Mouse (Mus musculus): ENCODE data around the gene Apba1. TPM values are rescaled to one million over a fixed set of nuclear protein-coding genes. Genes with fewer than 3 reads are reported as not detected.

Gene Apba1
- polyA plus RNA-seq, 1 experiment from 2014 or later, result 6.5 TPM

GRCm38 (mm10) chr19:23947871-23948270 lies 189.2 kb downstream of the Apba1 start:
- Histone ChIP-seq H3K4me3 (no peak overlapping the region), H3K4me2 (replicated peaks) (no peak overlapping the region), H3K36me3 (peaks cover 22% of the 10 kb centered on the region), H3K27me3 (replicated peaks) (no peaks in the 10 kb centered on the region), H3K9ac (no peak overlapping the region), H3K27ac (no peak overlapping the region), H3K9me3 (no peaks in the 10 kb centered on the region), H3K4me1 (peaks cover 9% of the 10 kb centered on the region; the same call in 1 of the 2 replicates)
- WGBS, result 40% methylated on average over 4 of the region's 4 CpGs
- ATAC-seq (ENCODE audit: low FRiP score, low read depth), result no peak

DNA sequence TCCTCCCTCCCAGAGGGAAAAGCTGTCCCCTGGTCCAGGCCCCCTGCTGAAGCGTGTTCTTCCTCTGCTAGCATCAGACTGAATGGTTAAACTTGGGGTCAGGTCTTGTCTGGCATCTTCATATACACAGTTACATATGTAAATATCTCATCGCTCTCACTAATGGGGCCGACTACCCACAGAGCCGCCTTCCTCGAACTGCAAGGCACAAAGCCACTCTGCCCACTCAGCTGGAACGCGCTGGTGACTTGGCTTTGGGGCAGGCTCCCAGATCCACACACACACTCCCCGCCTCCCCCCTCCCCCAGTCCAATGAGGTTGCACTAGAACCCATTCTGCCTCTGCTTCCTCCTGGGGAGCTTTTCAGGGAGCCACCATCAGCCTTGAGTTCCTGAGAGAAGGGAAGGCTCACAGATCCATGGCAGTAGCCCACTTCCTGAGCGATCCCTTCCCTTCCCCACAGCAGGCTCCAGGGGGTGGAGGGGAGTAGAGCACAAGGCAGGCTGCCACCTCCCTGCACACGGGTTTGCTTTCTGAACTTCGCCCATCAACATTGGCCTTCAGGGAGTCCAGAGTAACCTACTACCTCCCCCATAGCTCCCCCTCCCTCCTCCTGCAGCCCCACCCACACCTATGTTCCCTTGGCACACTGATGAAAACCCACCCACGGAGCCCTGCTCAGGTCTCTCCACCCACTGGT lies 189.8 kb downstream of the Apba1 start:
- H3K9ac ChIP-seq, result no peak overlapping the region
- H3K4me3 ChIP-seq, result no peak overlapping the region
- H3K36me3 ChIP-seq, result peaks cover 22% of the 10 kb centered on the region
- no peak for ATAC-seq (ENCODE audit: low FRiP score, low read depth)
- H3K9me3 ChIP-seq, result no peaks in the 10 kb centered on the region
- no peaks in the 10 kb centered on the region for H3K27me3 ChIP-seq (replicated peaks)
- WGBS, result 36% methylated on average over 12 of the region's 12 CpGs
- H3K4me2 ChIP-seq (replicated peaks), result no peak overlapping the region
- H3K4me1 ChIP-seq, result peaks cover 9% of the 10 kb centered on the region; the same call in 1 of the 2 replicates
- H3K27ac ChIP-seq, result no peak overlapping the region

GRCm38 (mm10) chr19:23955461-23955860 lies 196.8 kb downstream of the Apba1 start:
- H3K27me3 ChIP-seq (replicated peaks), result no peaks in the 10 kb centered on the region
- WGBS, result 92% methylated on average over 8 of the region's 8 CpGs
- no peak overlapping the region for H3K4me2 ChIP-seq (replicated peaks)
- no peak overlapping the region for H3K27ac ChIP-seq
- no peak for ATAC-seq (ENCODE audit: low FRiP score, low read depth)
- no peak overlapping the region for H3K9ac ChIP-seq
- H3K4me3 ChIP-seq, result no peak overlapping the region
- no peaks in the 10 kb centered on the region for H3K9me3 ChIP-seq
- no peaks in the 10 kb centered on the region for H3K36me3 ChIP-seq
- peaks cover 9% of the 10 kb centered on the region for H3K4me1 ChIP-seq

DNA sequence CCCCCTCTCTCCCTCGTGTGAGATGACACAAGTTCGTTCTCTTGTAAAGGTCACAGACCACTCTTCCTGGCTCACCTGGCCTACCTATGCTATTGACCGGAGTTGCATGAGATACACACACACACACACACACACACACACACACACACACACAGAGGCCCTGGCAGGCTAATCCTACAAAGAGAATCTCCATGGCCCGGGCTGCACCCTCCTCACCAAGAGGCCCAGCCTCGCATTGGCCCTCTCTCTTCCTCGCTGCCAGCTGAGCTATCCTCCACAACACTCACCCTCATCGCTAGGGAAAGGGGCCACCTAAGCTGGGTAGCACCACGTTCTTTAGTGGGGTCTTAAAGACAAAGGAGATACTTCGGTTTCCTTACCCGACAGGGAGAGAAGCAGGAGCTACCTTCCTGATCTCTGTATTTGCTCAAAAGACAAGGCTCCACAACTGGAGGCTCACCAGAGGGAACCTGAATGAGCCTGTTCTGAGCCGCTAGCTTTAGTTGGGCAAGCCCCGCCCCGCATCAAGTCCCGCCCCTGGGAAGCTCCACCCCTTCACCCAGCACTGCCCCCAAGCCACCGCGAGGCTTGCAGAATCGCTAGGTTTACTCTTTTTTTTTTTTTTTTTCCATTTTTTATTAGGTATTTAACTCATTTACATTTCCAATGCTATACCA lies 197.8 kb downstream of the Apba1 start:
- Histone ChIP-seq H3K36me3 (no peaks in the 10 kb centered on the region), H3K4me3 (no peak overlapping the region), H3K9me3 (no peaks in the 10 kb centered on the region), H3K9ac (no peak overlapping the region), H3K4me2 (replicated peaks) (no peak overlapping the region), H3K4me1 (peaks cover 18% of the 10 kb centered on the region), H3K27ac (no peak overlapping the region), H3K27me3 (replicated peaks) (no peaks in the 10 kb centered on the region)
- ATAC-seq (ENCODE audit: low FRiP score, low read depth), result no peak
- WGBS, result 65% methylated on average over 17 of the region's 17 CpGs

- ATAC-seq (ENCODE audit: low FRiP score, low read depth), result no peak
- Histone ChIP-seq H3K9ac (no peak overlapping the region), H3K36me3 (no peaks in the 10 kb centered on the region), H3K9me3 (no peaks in the 10 kb centered on the region), H3K4me2 (replicated peaks) (no peak overlapping the region), H3K27ac (no peak overlapping the region), H3K4me3 (no peak overlapping the region), H3K27me3 (replicated peaks) (no peaks in the 10 kb centered on the region), H3K4me1 (peaks cover 18% of the 10 kb centered on the region)
- WGBS, result 76% methylated on average over 7 of the region's 7 CpGs
Observed at GRCm38 (mm10) chr19:23957563-23957962, 198.9 kb downstream of the Apba1 start.

DNA sequence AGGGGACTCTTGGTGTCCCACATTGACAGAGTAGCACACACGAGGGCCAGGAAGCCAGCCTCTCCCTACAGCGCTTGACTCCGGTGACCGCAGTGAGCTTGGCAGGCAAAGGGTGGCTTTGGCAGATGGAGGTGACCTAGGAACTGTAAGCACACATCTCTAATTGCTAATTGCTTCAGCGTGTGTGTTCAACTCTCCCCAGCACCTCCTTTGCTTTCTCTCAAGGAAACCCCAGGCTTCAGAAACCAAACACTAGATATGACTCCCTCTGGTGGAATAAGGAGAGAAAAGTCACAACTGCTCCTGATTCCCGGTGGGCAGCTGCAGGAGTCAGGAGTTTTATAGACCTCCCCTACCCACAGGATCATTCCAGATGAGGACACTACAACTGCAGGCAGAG lies 200.2 kb downstream of the Apba1 start:
- no peak overlapping the region for H3K9ac ChIP-seq
- WGBS, result 50% methylated on average over 6 of the region's 6 CpGs
- H3K4me1 ChIP-seq, result peaks cover 18% of the 10 kb centered on the region
- no peaks in the 10 kb centered on the region for H3K9me3 ChIP-seq
- no peak overlapping the region for H3K4me3 ChIP-seq
- ATAC-seq (ENCODE audit: low FRiP score, low read depth), result no peak; the same call in 1 of the 2 replicates
- no peak overlapping the region for H3K4me2 ChIP-seq (replicated peaks)
- H3K36me3 ChIP-seq, result no peaks in the 10 kb centered on the region
- no peak overlapping the region for H3K27ac ChIP-seq
- H3K27me3 ChIP-seq (replicated peaks), result no peaks in the 10 kb centered on the region

- H3K9me3 ChIP-seq, result no peaks in the 10 kb centered on the region
- H3K4me3 ChIP-seq, result no peak overlapping the region
- no peaks in the 10 kb centered on the region for H3K36me3 ChIP-seq
- 0 out of 2 replicates have a peak overlapping the region, but pooled peaks have one; percentile 5 for H3K9ac ChIP-seq
- H3K4me2 ChIP-seq (replicated peaks), result no peak overlapping the region
- H3K4me1 ChIP-seq, result peaks cover 18% of the 10 kb centered on the region
- H3K27ac ChIP-seq, result peak overlapping the region; percentile 2; the same call in 1 of the 2 replicates
- WGBS, result 56% methylated on average over 7 of the region's 7 CpGs
- H3K27me3 ChIP-seq (replicated peaks), result no peaks in the 10 kb centered on the region
- ATAC-seq (ENCODE audit: low FRiP score, low read depth), result 0 out of 2 replicates have a peak, but pooled peaks have one; percentile 23
Observed at GRCm38 (mm10) chr19:23959870-23960269, 201.2 kb downstream of the Apba1 start.

- no peak overlapping the region for H3K4me3 ChIP-seq
- H3K9ac ChIP-seq, result no peak overlapping the region
- H3K27ac ChIP-seq, result peak overlapping the region; percentile 2; the same call in 1 of the 2 replicates
- H3K4me2 ChIP-seq (replicated peaks), result no peak overlapping the region; the same call in 1 of the 2 replicates
- 30% methylated on average over 3 of the region's 3 CpGs for WGBS
- peak; percentile 18; the same call in 1 of the 2 replicates for ATAC-seq (ENCODE audit: low FRiP score, low read depth)
- no peaks in the 10 kb centered on the region for H3K36me3 ChIP-seq
- no peaks in the 10 kb centered on the region for H3K9me3 ChIP-seq
- peaks cover 18% of the 10 kb centered on the region for H3K4me1 ChIP-seq
- H3K27me3 ChIP-seq (replicated peaks), result no peaks in the 10 kb centered on the region
Observed at GRCm38 (mm10) chr19:23960275-23960674, 201.6 kb downstream of the Apba1 start.

DNA sequence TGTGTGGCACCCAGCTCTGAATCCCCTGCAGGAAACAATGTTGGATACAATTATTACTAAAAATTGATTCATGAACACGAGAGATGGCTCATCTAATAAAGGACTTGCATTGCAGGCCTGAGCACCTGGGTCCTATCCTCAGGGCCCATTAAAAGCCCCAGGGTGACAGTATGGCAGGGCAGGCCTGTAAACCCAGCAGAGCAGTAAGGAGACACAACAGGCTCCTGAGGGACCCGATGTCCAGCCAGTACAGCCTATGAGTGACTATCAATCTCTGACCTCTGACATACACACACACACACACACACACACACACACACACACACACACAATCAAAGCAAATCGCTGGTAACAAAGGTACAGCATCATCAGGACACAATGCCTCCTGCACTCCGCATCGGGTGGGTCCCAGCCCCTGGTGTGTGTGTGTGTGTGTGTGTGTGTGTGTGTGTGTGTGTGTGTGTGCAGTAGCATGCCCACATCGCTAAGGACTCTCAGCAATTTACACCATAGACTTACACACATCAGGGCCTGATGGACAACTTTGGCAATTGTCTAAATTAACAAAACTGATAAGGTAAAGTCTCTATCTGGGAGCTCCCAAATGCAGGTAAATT lies 202.3 kb downstream of the Apba1 start:
- H3K4me3 ChIP-seq, result no peak overlapping the region
- no peak overlapping the region for H3K27ac ChIP-seq
- 75% methylated on average over 6 of the region's 6 CpGs for WGBS
- no peaks in the 10 kb centered on the region for H3K36me3 ChIP-seq
- no peak overlapping the region for H3K9ac ChIP-seq
- peak; percentile 39; the same call in 1 of the 2 replicates for ATAC-seq (ENCODE audit: low FRiP score, low read depth)
- no peak overlapping the region; the same call in 1 of the 2 replicates for H3K4me2 ChIP-seq (replicated peaks)
- H3K9me3 ChIP-seq, result no peaks in the 10 kb centered on the region
- H3K27me3 ChIP-seq (replicated peaks), result no peaks in the 10 kb centered on the region
- H3K4me1 ChIP-seq, result peaks cover 18% of the 10 kb centered on the region

- H3K27me3 ChIP-seq (replicated peaks), result no peaks in the 10 kb centered on the region
- H3K4me2 ChIP-seq (replicated peaks), result no peak overlapping the region
- no peak overlapping the region for H3K4me3 ChIP-seq
- ATAC-seq (ENCODE audit: low FRiP score, low read depth), result peak; percentile 72
- no peak overlapping the region for H3K27ac ChIP-seq
- H3K9ac ChIP-seq, result no peak overlapping the region
- peaks cover 18% of the 10 kb centered on the region for H3K4me1 ChIP-seq
- H3K36me3 ChIP-seq, result no peaks in the 10 kb centered on the region
- no peaks in the 10 kb centered on the region for H3K9me3 ChIP-seq
- WGBS, result 3% methylated on average over 8 of the region's 8 CpGs
Observed at GRCm38 (mm10) chr19:23961516-23961915, 202.8 kb downstream of the Apba1 start.

- Histone ChIP-seq H3K27me3 (replicated peaks) (no peaks in the 10 kb centered on the region), H3K4me3 (no peak overlapping the region), H3K9ac (no peak overlapping the region), H3K4me2 (replicated peaks) (no peak overlapping the region), H3K36me3 (no peaks in the 10 kb centered on the region), H3K27ac (no peak overlapping the region), H3K9me3 (no peaks in the 10 kb centered on the region), H3K4me1 (peaks cover 18% of the 10 kb centered on the region)
- WGBS, result 70% methylated on average over 10 of the region's 10 CpGs
- ATAC-seq (ENCODE audit: low FRiP score, low read depth), result no peak
Observed at GRCm38 (mm10) chr19:23964401-23964910, 205.8 kb downstream of the Apba1 start.

- no peaks in the 10 kb centered on the region for H3K27me3 ChIP-seq (replicated peaks)
- H3K4me1 ChIP-seq, result no peaks in the 10 kb centered on the region
- no peak overlapping the region for H3K4me2 ChIP-seq (replicated peaks)
- H3K9me3 ChIP-seq, result no peaks in the 10 kb centered on the region
- no peak for ATAC-seq (ENCODE audit: low FRiP score, low read depth)
- no peak overlapping the region for H3K27ac ChIP-seq
- 92% methylated on average over 9 of the region's 9 CpGs for WGBS
- no peak overlapping the region for H3K9ac ChIP-seq
- no peak overlapping the region for H3K4me3 ChIP-seq
- H3K36me3 ChIP-seq, result no peaks in the 10 kb centered on the region
Observed at GRCm38 (mm10) chr19:23966376-23966775, 207.7 kb downstream of the Apba1 start.
